Mouse (Mus musculus) embryonic fibroblast, embryonic 13.5 days (primary cell): Measurements from ENCODE around the gene Ptpre.
"Not testable (repeated sequence)": the region's sequence is repeated elsewhere in the genome, so short reads cannot be mapped to it uniquely, and the experiment has no call there.

Source experiments
- CTCF ChIP-seq: IDR thresholded peaks from 2 replicates; pipeline ENCODE4 v1.5.1; 2011; ENCODE audit warnings: mild to moderate bottlenecking, control low read depth, low read length, moderate library complexity, borderline replicate concordance; ENCODE audit not compliant: insufficient read depth
- POLR2A ChIP-seq: IDR thresholded peaks from 2 replicates; pipeline ENCODE4 v1.6.1; 2011; ENCODE audit warnings: low read depth, mild to moderate bottlenecking, control low read depth, low read length, moderate library complexity

DNA sequence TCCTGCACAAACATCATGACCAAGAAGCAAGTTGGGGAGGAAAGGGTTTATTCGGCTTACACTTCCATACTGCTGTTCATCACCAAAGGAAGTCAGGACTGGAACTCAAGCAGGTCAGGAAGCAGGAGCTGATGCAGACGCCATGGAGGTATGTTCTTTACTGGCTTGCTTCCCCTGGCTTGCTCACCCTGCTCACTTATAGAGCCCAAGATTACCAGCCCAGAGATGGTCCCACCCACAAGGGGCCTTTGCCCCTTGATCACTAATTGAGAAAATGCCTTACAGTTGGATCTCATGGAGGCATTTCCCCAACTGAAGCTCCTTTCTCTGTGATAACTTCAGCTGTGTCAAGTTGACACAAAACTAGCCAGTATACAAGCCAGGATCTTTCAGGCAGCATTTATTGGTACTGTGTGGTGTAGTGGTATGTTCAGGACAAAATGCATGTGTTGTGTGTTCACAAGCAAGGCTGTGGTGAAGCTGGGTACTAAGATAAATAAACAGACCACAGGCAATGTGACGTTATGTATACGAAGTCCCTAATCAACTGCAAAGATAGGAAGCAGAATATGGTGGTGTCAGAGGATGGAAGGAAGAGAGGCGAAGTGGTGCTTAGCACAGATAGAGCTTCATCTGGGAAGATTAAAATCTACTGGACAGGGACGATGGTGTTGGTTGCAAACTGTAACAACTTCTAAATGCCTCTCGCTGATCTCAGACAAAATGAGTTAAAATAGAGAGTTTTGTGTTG lies 38.2 kb downstream of the Ptpre start:
- not testable (repeated sequence) for TF ChIP-seq CTCF, POLR2A
